Mouse (Mus musculus): Measurements from ENCODE around the gene Gli1. TPM values are rescaled to one million over a fixed set of nuclear protein-coding genes. Genes with fewer than 3 reads are reported as not detected.
A peak's percentile ranks its signal among the peaks of the same experiment; 100 is the strongest.

The Gli1 gene
- polyA plus RNA-seq, 1 experiment from 2014 or later = 1.3 TPM

DNA sequence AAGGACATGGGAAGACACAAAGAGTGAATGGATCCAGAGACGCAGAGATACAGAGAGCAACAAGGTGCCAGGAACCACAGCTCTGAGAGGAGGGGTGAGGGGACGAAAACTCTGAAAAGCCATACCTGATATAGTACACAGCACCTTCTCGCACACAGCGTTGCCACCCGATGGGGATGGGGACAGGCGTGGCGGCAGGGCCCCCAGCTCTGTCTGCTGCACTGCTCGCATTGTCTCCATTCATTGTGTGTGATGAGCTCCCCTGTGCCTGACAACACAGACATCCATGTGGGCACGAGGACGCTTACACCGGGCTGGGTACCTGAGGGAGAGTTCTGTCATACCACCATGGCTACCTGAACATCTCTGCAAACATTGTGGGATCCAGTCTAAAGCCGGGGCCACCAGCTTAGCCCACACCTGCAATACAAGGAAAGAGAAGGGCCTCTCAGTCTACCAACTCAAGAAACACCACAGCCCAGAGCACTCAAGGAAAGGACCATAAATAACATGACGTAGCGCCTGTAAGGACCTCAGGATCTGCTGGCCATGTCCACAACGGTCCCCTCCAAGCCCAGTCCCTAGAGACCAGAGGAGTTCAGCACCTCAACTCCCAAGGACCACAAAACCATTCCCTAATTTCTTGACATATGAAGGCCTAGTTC, 54.4 kb downstream of the Gli1 start:
- Histone ChIP-seq H3K9ac (replicated peaks) (peak overlapping the region; percentile 82), H3K9me3 (no peaks in the 10 kb centered on the region), H3K4me3 (replicated peaks) (peak overlapping the region; percentile 71), H3K27ac (peak overlapping the region; percentile 97), H3K4me2 (replicated peaks) (peak overlapping the region; percentile 86), H3K36me3 (peaks cover 50% of the 10 kb centered on the region), H3K4me1 (replicated peaks) (peaks cover 64% of the 10 kb centered on the region), H3K27me3 (no peaks in the 10 kb centered on the region)
- ATAC-seq = no peak
- 75% methylated on average over 15 of the region's 15 CpGs for WGBS

DNA sequence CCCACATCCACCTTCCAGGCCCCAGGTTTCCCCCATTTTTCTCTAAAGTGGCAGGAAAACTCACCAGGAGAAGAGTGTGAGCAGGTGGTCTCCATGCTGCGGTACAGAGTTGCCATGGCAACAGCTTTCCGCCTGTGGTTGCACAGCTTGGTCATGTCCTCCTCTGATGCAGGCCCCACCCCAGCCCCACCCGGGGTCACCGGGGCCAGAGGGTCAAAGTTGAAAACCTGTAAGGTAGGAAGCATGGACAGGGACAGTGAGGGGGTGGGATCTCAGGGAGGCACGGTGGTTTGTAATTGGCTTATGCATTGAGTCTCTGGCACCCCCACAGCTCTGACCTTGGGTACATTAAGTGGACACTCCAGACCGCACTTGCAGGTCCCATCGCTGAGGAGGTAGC, 55.0 kb downstream of the Gli1 start:
- Histone ChIP-seq H3K9ac (replicated peaks) (peak overlapping the region; percentile 82), H3K36me3 (peaks cover 56% of the 10 kb centered on the region), H3K4me2 (replicated peaks) (peak overlapping the region; percentile 86), H3K4me1 (replicated peaks) (peaks cover 57% of the 10 kb centered on the region), H3K27me3 (no peaks in the 10 kb centered on the region), H3K4me3 (replicated peaks) (peak overlapping the region; percentile 71), H3K9me3 (no peaks in the 10 kb centered on the region), H3K27ac (peak overlapping the region; percentile 53)
- WGBS = 47% methylated on average over 7 of the region's 7 CpGs
- ATAC-seq = no peak

DNA sequence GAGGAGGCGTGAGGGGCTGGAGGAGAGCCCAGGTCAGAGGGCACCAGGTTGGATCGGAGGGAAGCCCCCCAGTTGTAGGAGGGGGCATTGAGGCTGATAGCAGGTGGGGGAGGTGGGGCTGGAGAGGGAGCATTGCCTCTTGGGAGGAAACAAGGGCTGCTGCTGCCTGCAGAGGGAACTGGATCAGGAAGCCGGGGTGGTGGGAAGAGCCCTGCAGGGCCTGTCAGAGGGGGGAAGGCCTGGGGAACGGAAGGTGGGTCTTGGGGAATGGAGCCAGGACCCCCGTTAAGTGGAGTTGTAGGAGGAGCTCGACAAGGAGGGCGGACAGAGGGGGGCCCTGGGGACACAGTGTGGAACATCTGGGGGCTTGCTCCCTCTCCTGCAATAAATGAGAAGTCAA, 55.6 kb downstream of the Gli1 start:
- peak overlapping the region; percentile 71 for H3K4me3 ChIP-seq (replicated peaks)
- H3K27ac ChIP-seq = peak overlapping the region; percentile 53

DNA sequence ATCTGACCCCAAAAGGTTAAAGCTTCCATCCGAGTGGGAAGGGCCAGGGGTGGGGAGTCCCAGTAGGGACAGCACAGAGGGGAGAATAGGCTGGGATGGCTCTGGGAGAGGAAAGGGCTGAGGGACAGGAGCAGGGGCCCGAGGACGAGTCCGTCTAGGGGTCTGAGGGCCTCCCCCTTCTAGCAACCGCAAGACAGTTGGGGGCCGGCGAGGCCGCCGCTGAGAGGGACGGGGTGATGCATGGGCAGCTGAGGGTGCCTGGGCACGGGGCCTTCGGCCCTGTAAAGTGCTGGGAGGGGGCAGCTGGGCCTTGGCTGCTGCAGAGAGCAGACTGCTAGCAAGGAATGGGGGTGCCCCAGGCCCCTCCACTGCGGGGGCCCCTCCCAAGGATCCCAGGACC, 56.1 kb downstream of the Gli1 start:
- 71% methylated on average over 9 of the region's 13 CpGs for WGBS
- Histone ChIP-seq H3K9ac (replicated peaks) (peak overlapping the region; percentile 82; the same call in 1 of the 2 replicates), H3K4me2 (replicated peaks) (no peak overlapping the region; the same call in 1 of the 2 replicates), H3K36me3 (peaks cover 67% of the 10 kb centered on the region), H3K9me3 (no peaks in the 10 kb centered on the region), H3K4me1 (replicated peaks) (peaks cover 49% of the 10 kb centered on the region), H3K27me3 (no peaks in the 10 kb centered on the region), H3K27ac (peak overlapping the region; percentile 53; the same call in 1 of the 2 replicates), H3K4me3 (replicated peaks) (no peak overlapping the region)
- no peak for ATAC-seq

More for the DNA sequence above, 55.6 kb downstream of the Gli1 start:
- Histone ChIP-seq H3K27me3 (no peaks in the 10 kb centered on the region), H3K36me3 (peaks cover 62% of the 10 kb centered on the region), H3K9me3 (no peaks in the 10 kb centered on the region), H3K4me1 (replicated peaks) (peaks cover 52% of the 10 kb centered on the region), H3K4me2 (replicated peaks) (peak overlapping the region; percentile 86), H3K9ac (replicated peaks) (peak overlapping the region; percentile 82; the same call in 1 of the 2 replicates)
- ATAC-seq = no peak
- 61% methylated on average over 7 of the region's 7 CpGs for WGBS

DNA sequence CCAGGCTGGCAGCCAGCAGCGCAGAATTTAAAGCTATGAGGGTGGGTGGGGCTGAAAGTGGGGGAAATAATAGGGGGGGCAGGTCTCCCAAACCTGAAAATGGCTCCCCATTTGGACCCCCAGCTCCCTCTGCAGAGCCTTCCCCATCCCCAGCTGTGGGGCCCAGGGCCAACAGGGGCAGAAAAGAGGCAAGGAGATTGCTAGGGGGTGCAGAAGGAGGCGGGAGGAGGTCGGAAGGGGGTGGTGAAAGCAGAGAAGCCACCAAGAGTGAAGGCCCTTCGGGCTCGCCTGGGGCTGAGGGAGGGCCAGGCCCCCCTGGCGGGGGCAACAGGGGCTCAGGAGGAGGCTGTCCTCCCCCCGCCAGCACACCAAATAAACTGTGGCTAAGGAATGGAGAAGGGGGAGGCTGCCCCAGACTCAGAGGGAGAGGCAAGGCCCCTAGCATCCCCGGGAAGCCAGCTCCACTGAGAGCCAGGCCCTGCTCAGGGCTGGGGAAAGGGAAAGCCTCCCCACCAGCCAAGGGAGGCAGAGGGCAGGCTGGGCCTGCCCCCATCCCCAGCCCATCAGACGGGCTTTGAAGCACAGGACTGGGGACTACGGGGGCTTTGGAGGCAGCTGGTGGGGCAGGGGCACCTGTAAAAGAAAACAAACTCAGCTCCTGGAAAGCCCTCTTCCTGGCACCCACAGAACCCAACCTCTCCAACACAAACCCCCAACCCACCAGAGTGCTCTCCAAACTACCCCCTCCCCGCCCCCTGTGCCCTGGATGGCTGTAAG, 56.9 kb downstream of the Gli1 start:
- 66% methylated on average over 10 of the region's 11 CpGs for WGBS
- no peak for ATAC-seq
- H3K27ac ChIP-seq = 0 out of 2 replicates have a peak overlapping the region, but pooled peaks have one; percentile 4
- H3K4me3 ChIP-seq (replicated peaks) = no peak overlapping the region
- no peaks in the 10 kb centered on the region for H3K9me3 ChIP-seq
- no peak overlapping the region for H3K4me2 ChIP-seq (replicated peaks)
- H3K9ac ChIP-seq (replicated peaks) = peak overlapping the region; percentile 82; the same call in 1 of the 2 replicates
- no peaks in the 10 kb centered on the region for H3K27me3 ChIP-seq
- H3K4me1 ChIP-seq (replicated peaks) = peaks cover 47% of the 10 kb centered on the region
- H3K36me3 ChIP-seq = peaks cover 74% of the 10 kb centered on the region

DNA sequence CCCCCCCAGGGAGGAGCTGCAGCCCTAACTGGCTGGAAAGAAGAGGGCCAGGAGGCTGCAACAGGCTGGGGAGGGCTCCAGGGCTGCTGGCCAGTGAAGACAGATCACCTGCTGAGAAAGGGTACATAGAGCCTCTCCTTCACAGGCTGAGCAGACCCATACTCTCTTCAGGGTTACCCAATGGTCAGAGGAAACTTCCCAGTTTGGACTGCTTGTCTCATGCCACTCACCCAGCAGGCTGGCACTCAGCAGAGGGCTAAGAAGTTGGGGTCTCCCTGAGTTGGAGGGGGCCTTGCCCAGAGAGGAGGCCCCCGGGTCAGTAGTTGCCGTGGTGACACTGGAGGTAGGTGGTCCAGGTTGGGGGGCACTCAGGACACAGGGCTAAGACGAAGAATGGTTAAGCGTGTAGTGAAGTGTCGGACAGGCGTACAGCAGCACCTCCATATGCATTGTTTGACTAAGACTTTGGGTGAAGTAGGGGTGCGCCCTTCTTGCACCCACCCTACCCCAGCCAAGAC, 57.6 kb downstream of the Gli1 start:
- ATAC-seq = no peak
- Histone ChIP-seq H3K4me3 (replicated peaks) (no peak overlapping the region), H3K36me3 (peaks cover 81% of the 10 kb centered on the region), H3K4me2 (replicated peaks) (no peak overlapping the region), H3K4me1 (replicated peaks) (peaks cover 40% of the 10 kb centered on the region), H3K9ac (replicated peaks) (no peak overlapping the region), H3K9me3 (no peaks in the 10 kb centered on the region), H3K27me3 (no peaks in the 10 kb centered on the region), H3K27ac (no peak overlapping the region)
- 88% methylated on average over 7 of the region's 7 CpGs for WGBS

DNA sequence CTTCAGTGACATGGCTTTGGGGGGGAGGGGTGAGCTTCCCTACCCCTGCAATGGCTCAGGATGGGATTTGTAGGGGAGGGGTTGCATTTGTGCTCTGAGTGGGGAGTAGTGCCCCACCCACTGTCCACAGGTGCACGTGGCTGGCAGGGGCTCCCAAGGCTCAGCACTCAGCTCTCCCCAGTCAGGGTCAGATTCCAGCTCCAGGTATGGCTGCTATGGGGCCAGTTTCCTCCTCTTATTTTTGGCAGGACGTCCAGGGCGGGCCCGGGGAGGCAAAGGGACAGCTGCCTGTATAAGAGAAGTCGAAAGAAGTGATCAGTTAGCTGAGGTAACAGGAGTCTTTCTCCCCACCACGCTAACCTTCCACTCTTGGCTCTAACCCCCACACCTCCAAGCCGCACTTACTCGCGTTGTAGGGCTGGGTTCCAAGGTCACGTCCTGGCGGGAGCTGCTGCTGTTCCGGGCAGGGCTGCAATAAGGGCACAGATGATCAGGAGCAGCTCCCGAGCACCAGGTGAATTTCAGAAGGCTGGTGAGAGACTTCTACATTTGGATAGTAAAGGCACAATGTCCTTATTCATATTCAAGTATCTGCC, 59.1 kb downstream of the Gli1 start:
- no peaks in the 10 kb centered on the region for H3K27me3 ChIP-seq
- ATAC-seq = no peak
- whole genome bisulfite sequencing = 89% methylated on average over 13 of the region's 13 CpGs
- H3K9me3 ChIP-seq = no peaks in the 10 kb centered on the region
- H3K36me3 ChIP-seq = peaks cover 96% of the 10 kb centered on the region
- 0 out of 2 replicates have a peak overlapping the region, but pooled peaks have one; percentile 45 for H3K27ac ChIP-seq
- H3K4me1 ChIP-seq (replicated peaks) = peaks cover 34% of the 10 kb centered on the region
- H3K9ac ChIP-seq (replicated peaks) = no peak overlapping the region
- no peak overlapping the region for H3K4me2 ChIP-seq (replicated peaks)
- H3K4me3 ChIP-seq (replicated peaks) = no peak overlapping the region

DNA sequence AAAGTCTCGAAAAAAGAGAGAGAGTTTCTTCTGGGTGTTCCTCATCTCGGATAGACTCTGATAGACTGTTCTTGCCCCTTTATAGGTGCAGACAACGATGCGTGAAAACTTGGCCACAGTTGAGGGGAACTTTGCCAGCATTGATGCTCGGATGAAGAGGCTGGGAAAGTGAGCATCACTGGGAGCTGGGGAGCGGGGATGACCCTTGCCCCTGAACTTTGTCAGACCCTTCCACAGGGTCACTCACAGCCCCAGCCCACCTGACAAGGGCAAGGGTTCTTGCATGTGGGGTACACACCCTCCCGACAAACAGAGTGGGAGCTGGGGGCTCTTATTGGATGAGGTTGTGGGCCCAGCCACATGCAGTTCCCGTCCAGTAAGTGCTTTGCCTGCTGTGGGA, 60.5 kb downstream of the Gli1 start:
- Histone ChIP-seq H3K4me1 (replicated peaks) (peaks cover 20% of the 10 kb centered on the region), H3K9me3 (no peaks in the 10 kb centered on the region), H3K4me2 (replicated peaks) (no peak overlapping the region), H3K4me3 (replicated peaks) (no peak overlapping the region), H3K36me3 (peaks cover 99% of the 10 kb centered on the region), H3K27ac (no peak overlapping the region), H3K27me3 (no peaks in the 10 kb centered on the region), H3K9ac (replicated peaks) (no peak overlapping the region)
- ATAC-seq = no peak
- 89% methylated on average over 8 of the region's 8 CpGs for WGBS

Other genes with a start within 250 kb of the Gli1 start
- 134 and 138 TPM in 2 replicates for gene Os9, start 220.8 kb downstream of the Gli1 start, polyA plus RNA-seq (2015; fragmentation: Nextera tagmentation; extraction: Ambion mirVana)
- gene B4galnt1, start 176.7 kb downstream of the Gli1 start, polyA plus RNA-seq (2015; fragmentation: Nextera tagmentation; extraction: Ambion mirVana) = 28.8 and 30.2 TPM in 2 replicates
- gene Slc26a10, start 161.3 kb downstream of the Gli1 start, polyA plus RNA-seq (2015; fragmentation: Nextera tagmentation; extraction: Ambion mirVana) = 0.86 and 1.0 TPM in 2 replicates
- 20.2 and 24.5 TPM in 2 replicates for gene Arhgef25, start 151.9 kb downstream of the Gli1 start, polyA plus RNA-seq (2015; fragmentation: Nextera tagmentation; extraction: Ambion mirVana)
- gene Dtx3, start 146.2 kb downstream of the Gli1 start, polyA plus RNA-seq (2015; fragmentation: Nextera tagmentation; extraction: Ambion mirVana) = 195 and 234 TPM in 2 replicates
- gene Pip4k2c, start 130.4 kb downstream of the Gli1 start, polyA plus RNA-seq (2015; fragmentation: Nextera tagmentation; extraction: Ambion mirVana) = 16.9 and 17.3 TPM in 2 replicates
- gene Kif5a, start 78.6 kb downstream of the Gli1 start, polyA plus RNA-seq (2015; fragmentation: Nextera tagmentation; extraction: Ambion mirVana) = 73.0 and 76.7 TPM in 2 replicates
- 310 TPM in 2 replicates for gene Dctn2, start 75.6 kb downstream of the Gli1 start, polyA plus RNA-seq (2015; fragmentation: Nextera tagmentation; extraction: Ambion mirVana)
- gene Mbd6, start 53.0 kb downstream of the Gli1 start, polyA plus RNA-seq (2015; fragmentation: Nextera tagmentation; extraction: Ambion mirVana) = 16.0 and 16.5 TPM in 2 replicates
- gene Mars, start 30.2 kb downstream of the Gli1 start, polyA plus RNA-seq (2015; fragmentation: Nextera tagmentation; extraction: Ambion mirVana) = 122 and 127 TPM in 2 replicates
- 0.77 and 1.4 TPM in 2 replicates for gene Arhgap9, start 20.0 kb downstream of the Gli1 start, polyA plus RNA-seq (2015; fragmentation: Nextera tagmentation; extraction: Ambion mirVana)
- 0.04 TPM in 1 of 2 replicates, not detected in the other for gene Inhbe, start 12.4 kb upstream of the Gli1 start, polyA plus RNA-seq (2015; fragmentation: Nextera tagmentation; extraction: Ambion mirVana)
- not detected in 2 replicates for gene Inhbc, start 28.5 kb upstream of the Gli1 start, polyA plus RNA-seq (2015; fragmentation: Nextera tagmentation; extraction: Ambion mirVana)
- 35.0 and 36.1 TPM in 2 replicates for gene R3hdm2, start 38.4 kb upstream of the Gli1 start, polyA plus RNA-seq (2015; fragmentation: Nextera tagmentation; extraction: Ambion mirVana)
- gene Stac3, start 159.7 kb upstream of the Gli1 start, polyA plus RNA-seq (2015; fragmentation: Nextera tagmentation; extraction: Ambion mirVana) = 1.6 and 2.3 TPM in 2 replicates
- 11.5 and 13.8 TPM in 2 replicates for gene Ndufa4l2, start 173.0 kb upstream of the Gli1 start, polyA plus RNA-seq (2015; fragmentation: Nextera tagmentation; extraction: Ambion mirVana)
- gene Shmt2, start 180.5 kb upstream of the Gli1 start, polyA plus RNA-seq (2015; fragmentation: Nextera tagmentation; extraction: Ambion mirVana) = 54.3 and 56.2 TPM in 2 replicates
- 78.8 and 83.9 TPM in 2 replicates for gene Nxph4, start 192.6 kb upstream of the Gli1 start, polyA plus RNA-seq (2015; fragmentation: Nextera tagmentation; extraction: Ambion mirVana)